Mouse (Mus musculus) lung, adult 2 months (tissue): ENCODE results near the gene Soga3.

Experiments
- CTCF ChIP-seq: fragments of 200-500 bp; IDR thresholded peaks from 2 replicates; pipeline ENCODE4 v1.5.1; 2011; ENCODE audit warnings: mild to moderate bottlenecking, low read length, control low read depth; ENCODE audit not compliant: insufficient read depth
- POLR2A ChIP-seq: fragments of 200-500 bp; IDR thresholded peaks from 2 replicates; pipeline ENCODE4 v1.6.1; 2011; ENCODE audit warnings: low read depth, mild to moderate bottlenecking, control low read depth, low read length, borderline replicate concordance; ENCODE audit errors: extremely low read depth

DNA sequence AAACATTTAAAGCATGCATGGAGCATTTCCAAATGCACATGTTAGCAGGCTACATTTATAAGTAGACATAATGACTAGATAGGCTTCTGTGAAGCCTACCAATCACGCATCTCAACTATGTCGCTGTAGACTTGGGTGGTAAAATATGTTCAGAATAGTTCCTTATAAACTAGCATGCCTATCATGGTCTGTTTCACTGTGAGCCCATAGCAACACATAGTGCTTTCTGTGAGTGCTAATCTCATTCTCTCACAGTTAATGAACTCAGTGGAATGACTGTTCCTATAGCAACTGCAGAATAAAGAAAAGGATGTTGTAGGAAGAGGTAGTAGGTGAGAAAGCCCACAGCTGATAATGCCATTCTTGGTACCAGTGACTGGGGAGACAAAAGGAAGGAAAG lies 37.4 kb downstream of the Soga3 start:
- TF ChIP-seq CTCF: no peak
- no peak for TF ChIP-seq POLR2A
